Mouse (Mus musculus) cerebellum, adult 9-10 months (tissue): ENCODE results near the gene Sema6d.
A peak's percentile ranks its signal among the peaks of the same experiment; 100 is the strongest.

Experiments used
- DNase-seq: peaks from one replicate; pipeline ENCODE4 v3.0.0; 2022

Gene Sema6d

DNA sequence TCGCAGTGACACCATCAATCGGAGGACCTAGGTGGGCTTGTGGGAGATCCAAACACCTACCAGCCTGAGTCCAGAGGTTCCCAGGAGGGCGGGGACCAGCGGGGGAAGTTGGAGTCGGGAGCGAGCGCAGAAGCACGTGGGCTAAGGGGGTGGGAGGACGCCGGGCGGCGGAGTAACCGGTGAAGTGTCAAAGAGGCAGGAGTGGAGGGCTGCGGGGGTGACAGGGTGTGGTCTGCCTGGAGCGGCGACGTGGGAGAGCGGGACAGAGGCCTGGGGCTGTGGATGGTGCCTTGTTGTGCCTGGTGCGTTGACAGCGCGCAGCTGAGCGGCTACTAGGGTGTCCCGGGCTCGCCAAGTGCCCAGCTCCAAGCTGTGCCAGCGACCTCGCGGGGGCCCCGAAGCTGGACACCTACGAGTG, at the start of gene Sema6d:
Gene Sema6d (plus strand): TSS at position 157 of the 418 bp plus-strand sequence.
- no peak for DNase-seq

GRCm38 (mm10) chr2:124059910-124060309, 29.9 kb upstream of the Sema6d start:
- no peak for DNase-seq

DNA sequence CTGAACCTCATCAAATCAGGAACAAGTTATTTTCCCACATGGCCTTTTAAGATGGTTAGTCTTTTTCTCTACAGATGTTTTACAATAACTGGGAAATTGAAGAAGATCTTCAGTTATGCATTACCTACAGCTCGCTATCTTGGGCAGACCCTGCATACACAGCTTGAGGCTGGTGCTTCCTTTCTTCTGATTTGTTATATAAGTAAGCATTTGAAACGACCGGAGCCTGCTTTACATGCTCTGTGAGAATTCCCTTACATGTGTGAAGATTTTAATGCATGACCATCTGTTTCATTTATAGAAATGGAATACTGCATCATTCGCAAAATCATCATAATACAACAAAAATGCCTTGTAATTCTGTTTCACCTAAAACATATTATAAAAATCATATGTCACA, 21.4 kb upstream of the Sema6d start:
- DNase-seq: no peak

- DNase-seq: no peak
Observed at GRCm38 (mm10) chr2:124070664-124071063, 19.1 kb upstream of the Sema6d start.

DNA sequence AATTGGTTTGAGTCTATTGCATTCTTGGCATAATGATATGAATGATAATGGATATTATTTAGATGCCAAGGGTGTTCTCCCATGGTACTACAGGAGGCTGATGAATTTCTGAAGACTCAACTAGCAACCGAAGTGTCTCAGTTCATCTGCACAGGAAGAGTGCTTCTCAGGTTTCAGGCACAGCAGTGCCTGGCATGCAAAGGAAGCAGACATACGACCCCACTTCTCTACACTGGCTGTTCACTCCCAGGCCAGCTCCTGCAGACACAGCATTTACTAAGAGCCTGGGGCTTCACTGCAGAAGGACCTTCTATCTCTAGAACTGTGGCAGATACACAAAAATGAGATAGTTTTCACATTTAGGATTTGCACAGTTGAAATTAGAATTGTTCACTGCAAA, 18.4 kb upstream of the Sema6d start:
- DNase-seq: no peak

- no peak for DNase-seq
Observed at GRCm38 (mm10) chr2:124090231-124091141, 717 bp downstream of the Sema6d start.

DNA sequence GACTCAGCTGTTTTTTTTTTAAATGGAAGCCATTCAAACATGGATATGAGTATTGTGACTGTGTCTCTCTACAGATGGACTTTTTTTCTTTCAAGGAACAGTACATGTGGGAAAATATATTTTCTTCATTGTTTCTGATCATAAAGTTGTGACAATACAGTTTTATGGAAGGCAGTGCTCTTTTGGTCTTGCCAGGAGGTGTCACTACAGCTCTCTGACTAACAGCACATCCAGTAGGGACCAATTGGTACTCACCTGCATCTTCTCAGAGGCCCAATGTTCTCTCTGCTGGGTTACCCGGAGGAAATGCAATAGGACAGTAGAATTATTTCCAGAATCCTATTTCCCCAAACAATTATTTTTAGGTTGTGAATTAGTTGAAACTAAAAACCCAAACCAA, 9.9 kb downstream of the Sema6d start:
- no peak for DNase-seq

GRCm38 (mm10) chr2:124100486-124101200, 10.9 kb downstream of the Sema6d start:
- DNase-seq: peak; percentile 31

- DNase-seq: no peak
Observed at GRCm38 (mm10) chr2:124101201-124101517, 11.4 kb downstream of the Sema6d start.

GRCm38 (mm10) chr2:124101580-124101979, 11.8 kb downstream of the Sema6d start:
- DNase-seq: no peak

DNA sequence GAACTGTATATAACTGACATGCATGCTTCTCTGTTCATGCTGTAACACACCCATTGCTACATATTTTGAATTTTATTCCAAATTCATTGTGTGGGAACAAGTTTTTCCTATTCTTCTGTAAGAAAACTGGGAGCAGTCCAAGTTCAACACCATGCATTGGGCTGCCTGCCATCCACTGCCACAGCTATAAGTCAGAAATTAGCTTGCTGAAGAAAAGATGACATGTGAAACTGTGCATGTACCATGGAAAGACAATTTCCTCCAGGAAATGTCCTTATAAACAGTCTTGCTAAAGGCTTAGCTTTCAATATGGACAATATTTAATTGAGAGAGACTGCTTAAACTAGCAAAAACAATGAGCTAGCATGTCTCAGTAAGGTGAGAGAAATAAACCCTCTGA, 13.5 kb downstream of the Sema6d start:
- no peak for DNase-seq

DNA sequence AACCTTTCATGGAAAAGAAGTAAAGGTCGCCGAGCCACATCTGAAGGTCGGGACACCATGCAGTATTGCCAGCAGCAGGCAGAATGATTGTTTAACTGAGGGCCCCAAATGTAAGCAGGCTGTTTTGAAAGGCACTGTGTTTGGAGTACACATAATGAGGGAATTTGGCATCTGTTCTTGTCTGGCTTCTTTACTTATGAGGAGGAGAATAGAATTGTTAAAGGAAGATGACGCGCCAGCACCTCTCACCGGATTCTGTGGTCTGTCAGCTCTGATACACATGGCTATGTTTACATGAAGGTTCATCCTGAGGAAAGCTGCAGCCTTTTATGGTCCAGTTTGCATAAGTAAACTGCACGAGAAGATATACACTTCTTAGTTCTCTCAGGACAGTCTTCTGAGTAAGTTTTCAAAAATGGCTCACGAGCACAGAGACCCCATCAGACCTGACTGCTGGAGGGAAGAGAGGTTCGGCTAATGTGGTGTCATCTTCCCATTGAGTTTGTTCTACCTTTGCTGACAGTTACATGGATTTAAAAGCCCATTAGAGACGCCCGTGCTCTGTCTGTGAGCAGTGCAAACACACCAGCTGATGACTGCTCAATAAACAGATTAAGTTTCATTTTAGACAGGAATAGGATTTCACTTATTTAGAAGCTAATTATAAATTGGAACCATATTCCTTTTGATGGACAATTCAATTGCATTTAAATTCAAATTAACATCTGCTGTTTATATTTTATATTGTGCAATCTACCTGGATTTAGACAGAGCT, 28.9 kb downstream of the Sema6d start:
- DNase-seq: no peak

DNA sequence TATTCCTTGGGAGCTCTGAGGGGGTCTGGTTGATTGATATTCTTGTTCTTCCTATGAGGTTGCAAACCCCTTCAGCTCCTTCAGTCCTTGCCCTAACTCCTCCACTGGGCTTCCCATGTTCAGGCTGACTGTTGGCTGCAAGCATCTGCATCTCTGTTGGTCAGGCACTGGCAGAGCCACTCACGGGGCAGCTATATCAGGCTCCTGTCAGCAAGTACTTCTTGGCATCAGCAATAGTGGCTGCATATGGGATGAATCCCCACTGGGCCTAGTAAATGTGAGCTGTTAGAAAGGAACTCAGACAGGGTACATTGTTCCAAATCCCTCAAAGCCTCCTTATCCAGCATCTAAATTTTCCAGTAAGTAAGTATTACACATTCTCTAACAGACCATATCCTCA, 30.6 kb downstream of the Sema6d start:
- no peak for DNase-seq

DNA sequence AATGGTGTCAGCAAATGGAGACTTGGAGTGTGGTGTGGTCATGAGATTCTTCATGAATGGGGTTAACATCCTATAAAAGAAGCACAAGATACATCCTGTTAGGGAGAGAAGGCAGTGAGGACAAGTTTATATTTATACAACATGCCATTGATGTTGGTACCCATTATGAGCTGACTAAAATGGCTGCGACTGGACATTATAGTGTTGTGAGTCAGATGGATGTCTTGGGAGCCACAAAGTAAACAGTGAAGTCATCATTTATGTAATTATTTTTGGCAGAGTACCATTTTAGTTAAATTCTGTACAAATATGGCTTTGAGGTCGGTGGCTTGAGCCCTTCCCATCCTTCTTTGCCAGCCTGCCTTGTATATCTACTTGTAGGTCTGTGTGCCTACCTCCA, 31.8 kb downstream of the Sema6d start:
- no peak for DNase-seq

GRCm38 (mm10) chr2:124125504-124125903, 35.7 kb downstream of the Sema6d start:
- DNase-seq: no peak

DNA sequence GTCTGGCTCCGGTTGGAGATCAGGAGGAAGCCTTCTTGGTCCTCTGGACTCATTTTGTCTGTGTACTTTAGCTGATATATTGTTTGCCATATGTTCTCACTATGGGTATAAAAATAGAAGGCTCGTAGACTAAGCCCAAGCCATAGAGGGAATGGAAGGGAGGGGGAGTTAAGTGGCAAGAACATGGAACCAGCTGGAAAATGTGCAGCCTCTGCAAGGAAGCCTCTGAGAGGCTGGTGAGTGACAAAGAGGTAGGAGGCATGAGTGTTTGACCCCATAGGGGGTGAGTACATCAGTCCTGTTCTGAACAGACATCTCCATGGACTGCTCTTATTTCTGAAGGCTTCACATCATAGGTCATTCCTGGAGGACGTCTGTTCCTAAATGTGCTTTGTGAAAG, 37.1 kb downstream of the Sema6d start:
- DNase-seq: no peak

DNA sequence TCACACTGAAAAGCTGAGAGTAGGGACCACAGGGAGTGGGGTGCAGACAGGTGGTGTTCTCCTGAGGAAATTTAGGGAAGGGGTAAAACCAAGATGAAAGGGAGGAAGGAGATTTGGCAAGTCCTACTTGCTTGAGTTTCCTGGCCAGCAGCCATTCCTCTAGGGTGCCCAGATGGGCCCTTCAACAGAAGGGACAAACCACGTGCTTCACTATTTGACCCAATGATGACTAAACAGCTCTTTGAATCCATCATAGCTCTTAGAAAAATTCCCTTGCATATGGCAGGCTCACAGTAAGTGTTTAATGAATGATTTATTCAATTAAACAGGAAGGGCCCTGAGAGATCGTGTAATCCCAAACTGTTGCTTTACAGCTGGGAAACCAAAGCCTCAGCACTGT, 41.1 kb downstream of the Sema6d start:
- DNase-seq: peak; percentile 12

DNA sequence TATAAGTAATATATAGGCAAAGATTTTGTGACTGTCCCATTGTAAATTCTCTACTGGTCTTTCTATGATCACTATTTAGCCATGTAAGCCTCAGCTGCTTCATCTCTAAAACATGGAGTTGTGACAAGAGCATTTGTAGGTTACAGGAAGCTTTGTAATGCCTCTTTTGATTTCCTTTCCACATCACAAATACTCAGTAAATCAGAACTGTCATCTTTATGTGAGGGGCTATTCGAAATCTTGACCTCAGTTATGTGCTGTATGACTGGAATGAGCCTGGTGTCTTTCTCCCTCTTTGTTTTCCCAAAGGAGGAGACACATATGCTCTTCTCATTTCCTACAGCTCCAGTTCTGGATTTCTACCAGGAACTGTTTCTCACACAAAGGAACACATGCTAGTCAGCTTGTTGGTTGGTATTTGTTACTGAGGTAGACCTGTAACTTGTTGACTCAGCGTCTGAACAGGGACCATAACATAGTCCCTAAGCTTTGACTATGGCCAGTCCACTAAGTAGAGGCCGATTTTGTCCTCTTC, 51.8 kb downstream of the Sema6d start:
- no peak for DNase-seq

DNA sequence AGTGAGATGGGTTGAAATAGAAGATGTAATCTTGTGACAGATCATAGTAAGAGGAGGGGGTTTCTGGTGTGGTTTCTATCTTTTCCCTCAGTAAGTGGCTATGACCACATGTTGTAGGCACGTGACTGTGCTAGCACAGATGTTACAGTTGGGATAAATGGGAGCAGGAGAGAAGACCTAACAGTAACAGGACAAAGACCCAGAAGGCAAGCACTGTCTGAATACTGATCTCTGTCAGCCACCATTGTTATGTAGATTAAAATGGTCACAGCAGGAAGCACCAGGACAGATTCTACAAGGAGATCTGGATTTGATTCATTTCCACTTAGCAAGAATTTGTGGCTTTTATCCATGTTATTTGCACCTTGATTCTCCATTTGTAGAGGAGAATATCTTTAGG, 55.8 kb downstream of the Sema6d start:
- DNase-seq: no peak

DNA sequence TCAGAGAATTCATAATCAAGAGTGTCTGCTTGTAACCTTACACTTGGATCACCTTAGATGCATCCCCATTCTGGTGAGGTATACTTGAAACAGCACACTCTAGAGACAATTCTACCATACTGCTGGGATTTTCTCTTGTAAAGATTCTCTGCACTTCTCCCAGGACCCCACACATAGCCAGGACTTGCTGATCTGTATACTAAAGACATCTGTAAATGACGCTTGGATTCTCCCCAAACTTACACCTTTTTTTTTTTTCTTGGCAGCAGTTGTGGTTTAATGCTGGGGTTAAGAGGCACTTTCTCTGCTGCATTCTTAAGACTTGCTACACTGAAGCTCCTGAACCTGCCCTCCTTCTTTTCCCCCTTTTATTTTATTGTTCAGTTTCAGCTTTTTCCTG, 68.4 kb downstream of the Sema6d start:
- no peak for DNase-seq

GRCm38 (mm10) chr2:124162001-124162599, 72.3 kb downstream of the Sema6d start:
- no peak for DNase-seq

GRCm38 (mm10) chr2:124168411-124168810, 78.6 kb downstream of the Sema6d start:
- DNase-seq: no peak

DNA sequence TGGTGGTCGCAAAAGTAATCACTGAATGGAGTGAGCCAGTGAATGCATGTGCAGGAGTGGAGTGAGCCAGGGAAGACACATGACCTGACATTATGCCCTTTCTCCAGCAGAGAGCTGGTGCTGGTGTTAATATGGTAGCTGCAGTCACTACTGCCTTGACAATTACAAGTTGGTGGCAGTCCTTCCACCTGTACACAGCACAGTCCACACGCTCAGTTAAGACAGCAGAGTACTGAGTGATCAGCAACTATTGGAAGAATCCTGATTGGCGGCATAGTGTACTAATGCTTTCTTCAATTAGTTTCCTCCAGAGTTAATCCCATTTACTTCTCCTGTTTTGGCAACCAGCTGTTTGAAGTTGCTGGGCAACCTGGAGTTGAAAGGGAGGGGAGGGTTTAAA, 81.9 kb downstream of the Sema6d start:
- no peak for DNase-seq
